Mouse (Mus musculus): Measurements from ENCODE around the gene Kpna7.
A peak's percentile ranks its signal among the peaks of the same experiment; 100 is the strongest.
"Not testable (repeated sequence)": the region's sequence is repeated elsewhere in the genome, so short reads cannot be mapped to it uniquely, and the experiment has no call there.

Gene Kpna7

GRCm38 (mm10) chr5:145083632-145084451 lies at the start of gene Kpna7, which contains the start of gene Arpc1a:
Gene Kpna7, minus strand, starts transcription at chr5:145084030.
Gene Arpc1a, plus strand, starts transcription at chr5:145083830.
- peak; percentile 93 for DNase-seq (ENCODE audit: low spot score)

- DNase-seq (ENCODE audit: low spot score): not testable (repeated sequence)
These were observed 49.4 kb upstream of the Kpna7 start for GRCm38 (mm10) chr5:145133275-145133674.

- no peak for DNase-seq (ENCODE audit: low spot score)
These were observed 47.2 kb upstream of the Kpna7 start for GRCm38 (mm10) chr5:145130995-145131394.

- peak; percentile 39 for DNase-seq (ENCODE audit: low spot score)
These were observed 46.4 kb upstream of the Kpna7 start for GRCm38 (mm10) chr5:145130191-145130590.

GRCm38 (mm10) chr5:145129773-145130172 lies 45.9 kb upstream of the Kpna7 start:
- not testable (repeated sequence) for DNase-seq (ENCODE audit: low spot score)

- DNase-seq (ENCODE audit: low spot score): no peak
These were observed 45.3 kb upstream of the Kpna7 start for GRCm38 (mm10) chr5:145129124-145129523.

- no peak for DNase-seq (ENCODE audit: low spot score)
These were observed 42.8 kb upstream of the Kpna7 start for GRCm38 (mm10) chr5:145126580-145126979.

- DNase-seq (ENCODE audit: low spot score): no peak
These were observed 39.6 kb upstream of the Kpna7 start for GRCm38 (mm10) chr5:145123396-145123795.

- no peak for DNase-seq (ENCODE audit: low spot score)
These were observed 37.1 kb upstream of the Kpna7 start for GRCm38 (mm10) chr5:145120921-145121320.

GRCm38 (mm10) chr5:145119385-145119784 lies 35.6 kb upstream of the Kpna7 start:
- DNase-seq (ENCODE audit: low spot score): no peak

GRCm38 (mm10) chr5:145118461-145118860 lies 34.6 kb upstream of the Kpna7 start:
- no peak for DNase-seq (ENCODE audit: low spot score)

- no peak for DNase-seq (ENCODE audit: low spot score)
These were observed 34.2 kb upstream of the Kpna7 start for GRCm38 (mm10) chr5:145118005-145118404.

- peak; percentile 69 for DNase-seq (ENCODE audit: low spot score)
These were observed 33.1 kb upstream of the Kpna7 start for GRCm38 (mm10) chr5:145116916-145117315.

- DNase-seq (ENCODE audit: low spot score): peak; percentile 64
These were observed 32.5 kb upstream of the Kpna7 start for GRCm38 (mm10) chr5:145116316-145116715.

GRCm38 (mm10) chr5:145115736-145116135 lies 31.9 kb upstream of the Kpna7 start:
- no peak for DNase-seq (ENCODE audit: low spot score)

GRCm38 (mm10) chr5:145114606-145115473 lies 31.0 kb upstream of the Kpna7 start:
- DNase-seq (ENCODE audit: low spot score): peak; percentile 61

GRCm38 (mm10) chr5:145114071-145114605 lies 30.3 kb upstream of the Kpna7 start, which contains the start of gene Arpc1b:
Gene Arpc1b, plus strand, starts transcription at chr5:145114215.
- peak; percentile 76 for DNase-seq (ENCODE audit: low spot score)

- no peak for DNase-seq (ENCODE audit: low spot score)
These were observed 29.6 kb upstream of the Kpna7 start for GRCm38 (mm10) chr5:145113416-145113815.

GRCm38 (mm10) chr5:145112566-145112965 lies 28.7 kb upstream of the Kpna7 start:
- no peak for DNase-seq (ENCODE audit: low spot score)

GRCm38 (mm10) chr5:145110401-145110800 lies 26.6 kb upstream of the Kpna7 start:
- no peak for DNase-seq (ENCODE audit: low spot score)

- peak; percentile 60 for DNase-seq (ENCODE audit: low spot score)
These were observed 22.0 kb upstream of the Kpna7 start for GRCm38 (mm10) chr5:145105694-145106275.

- DNase-seq (ENCODE audit: low spot score): peak; percentile 75
These were observed 20.5 kb upstream of the Kpna7 start for GRCm38 (mm10) chr5:145104328-145104727.
